Mouse (Mus musculus): ENCODE data around the gene Apol7a. TPM values are rescaled to one million over a fixed set of nuclear protein-coding genes. Genes with fewer than 3 reads are reported as not detected.

Gene Apol7a
- polyA plus RNA-seq, 1 experiment, result not detected

- no peaks in the 10 kb centered on the region for H3K4me1 ChIP-seq (ENCODE audit: control insufficient read depth, insufficient read depth, low read length)
- no peak overlapping the region for H3K4me3 ChIP-seq (ENCODE audit: insufficient read depth, low read length)
- no peak for TF ChIP-seq POLR2A (IDR thresholded peaks at IDR 0.05; ENCODE audit: borderline replicate concordance, low read depth, low read length)
- no peak for TF ChIP-seq CTCF (IDR thresholded peaks at IDR 0.05; ENCODE audit: low read depth, low read length)
- no peak overlapping the region for H3K27ac ChIP-seq (ENCODE audit: insufficient read depth, low read depth, low read length)
Observed at GRCm38 (mm10) chr15:77344127-77345125, 54.5 kb downstream of the Apol7a start.

- Histone ChIP-seq H3K4me1 (ENCODE audit: control insufficient read depth, insufficient read depth, low read length) (no peaks in the 10 kb centered on the region), H3K4me3 (ENCODE audit: insufficient read depth, low read length) (no peak overlapping the region), H3K27ac (ENCODE audit: insufficient read depth, low read depth, low read length) (no peak overlapping the region)
- TF ChIP-seq CTCF (IDR thresholded peaks at IDR 0.05; ENCODE audit: low read depth, low read length), result peak; percentile 51; the same call in 1 of the 2 replicates
- TF ChIP-seq POLR2A (IDR thresholded peaks at IDR 0.05; ENCODE audit: borderline replicate concordance, low read depth, low read length), result no peak
Observed at GRCm38 (mm10) chr15:77343527-77344091, 55.3 kb downstream of the Apol7a start.

- no peak for TF ChIP-seq CTCF (IDR thresholded peaks at IDR 0.05; ENCODE audit: low read depth, low read length)
- no peak for TF ChIP-seq POLR2A (IDR thresholded peaks at IDR 0.05; ENCODE audit: borderline replicate concordance, low read depth, low read length)
- H3K4me1 ChIP-seq (ENCODE audit: control insufficient read depth, insufficient read depth, low read length), result no peaks in the 10 kb centered on the region
- no peak overlapping the region for H3K27ac ChIP-seq (ENCODE audit: insufficient read depth, low read depth, low read length)
- no peak overlapping the region for H3K4me3 ChIP-seq (ENCODE audit: insufficient read depth, low read length)
Observed at GRCm38 (mm10) chr15:77342962-77343526, 55.9 kb downstream of the Apol7a start.

GRCm38 (mm10) chr15:77342005-77342404, 56.9 kb downstream of the Apol7a start:
- TF ChIP-seq CTCF (IDR thresholded peaks at IDR 0.05; ENCODE audit: low read depth, low read length), result no peak
- no peak for TF ChIP-seq POLR2A (IDR thresholded peaks at IDR 0.05; ENCODE audit: borderline replicate concordance, low read depth, low read length)
- no peak overlapping the region for H3K27ac ChIP-seq (ENCODE audit: insufficient read depth, low read depth, low read length)
- H3K4me1 ChIP-seq (ENCODE audit: control insufficient read depth, insufficient read depth, low read length), result no peaks in the 10 kb centered on the region
- H3K4me3 ChIP-seq (ENCODE audit: insufficient read depth, low read length), result no peak overlapping the region

- Histone ChIP-seq H3K27ac (ENCODE audit: insufficient read depth, low read depth, low read length) (no peak overlapping the region), H3K4me3 (ENCODE audit: insufficient read depth, low read length) (no peak overlapping the region), H3K4me1 (ENCODE audit: control insufficient read depth, insufficient read depth, low read length) (no peaks in the 10 kb centered on the region)
- TF ChIP-seq CTCF (IDR thresholded peaks at IDR 0.05; ENCODE audit: low read depth, low read length) (no peak), POLR2A (IDR thresholded peaks at IDR 0.05; ENCODE audit: borderline replicate concordance, low read depth, low read length) (no peak)
Observed at GRCm38 (mm10) chr15:77340581-77340980, 58.3 kb downstream of the Apol7a start.

GRCm38 (mm10) chr15:77338924-77339429, 59.9 kb downstream of the Apol7a start:
- no peak overlapping the region for H3K4me3 ChIP-seq (ENCODE audit: insufficient read depth, low read length)
- TF ChIP-seq CTCF (IDR thresholded peaks at IDR 0.05; ENCODE audit: low read depth, low read length) (no peak), POLR2A (IDR thresholded peaks at IDR 0.05; ENCODE audit: borderline replicate concordance, low read depth, low read length) (no peak)
- no peaks in the 10 kb centered on the region for H3K4me1 ChIP-seq (ENCODE audit: control insufficient read depth, insufficient read depth, low read length)
- no peak overlapping the region for H3K27ac ChIP-seq (ENCODE audit: insufficient read depth, low read depth, low read length)

- Histone ChIP-seq H3K4me1 (ENCODE audit: control insufficient read depth, insufficient read depth, low read length) (no peaks in the 10 kb centered on the region), H3K27ac (ENCODE audit: insufficient read depth, low read depth, low read length) (no peak overlapping the region), H3K4me3 (ENCODE audit: insufficient read depth, low read length) (no peak overlapping the region)
- TF ChIP-seq POLR2A (IDR thresholded peaks at IDR 0.05; ENCODE audit: borderline replicate concordance, low read depth, low read length) (no peak), CTCF (IDR thresholded peaks at IDR 0.05; ENCODE audit: low read depth, low read length) (no peak)
Observed at GRCm38 (mm10) chr15:77338451-77338850, 60.5 kb downstream of the Apol7a start.

Other genes with a start within 250 kb of the Apol7a start
- gene Rbfox2, start 92.1 kb downstream of the Apol7a start, polyA plus RNA-seq (2012; ENCODE audit: insufficient read depth, insufficient read length, missing spikeins), result 1.3 and 2.0 TPM in 2 replicates
- not detected in 2 replicates for gene Apol9a, start 12.0 kb upstream of the Apol7a start, polyA plus RNA-seq (2012; ENCODE audit: insufficient read depth, insufficient read length, missing spikeins)
- gene Apol7b, start 48.4 kb upstream of the Apol7a start, polyA plus RNA-seq (2012; ENCODE audit: insufficient read depth, insufficient read length, missing spikeins), result not detected in 2 replicates
- not detected in 2 replicates for gene Apol10a, start 77.9 kb upstream of the Apol7a start, polyA plus RNA-seq (2012; ENCODE audit: insufficient read depth, insufficient read length, missing spikeins)
- gene Apol11a, start 109.2 kb upstream of the Apol7a start, polyA plus RNA-seq (2012; ENCODE audit: insufficient read depth, insufficient read length, missing spikeins), result not detected in 2 replicates
- 0.60 and 0.71 TPM in 2 replicates for gene Apol7c, start 134.2 kb upstream of the Apol7a start, polyA plus RNA-seq (2012; ENCODE audit: insufficient read depth, insufficient read length, missing spikeins)
- gene 1700025B11Rik, start 162.8 kb upstream of the Apol7a start, polyA plus RNA-seq (2012; ENCODE audit: insufficient read depth, insufficient read length, missing spikeins), result not detected in 2 replicates
- gene Apol10b, start 197.0 kb upstream of the Apol7a start, polyA plus RNA-seq (2012; ENCODE audit: insufficient read depth, insufficient read length, missing spikeins), result not detected in 2 replicates
- gene Gm36245, start 200.1 kb upstream of the Apol7a start, polyA plus RNA-seq (2012; ENCODE audit: insufficient read depth, insufficient read length, missing spikeins), result not detected in 2 replicates
- not detected in 2 replicates for gene Apol11b, start 244.2 kb upstream of the Apol7a start, polyA plus RNA-seq (2012; ENCODE audit: insufficient read depth, insufficient read length, missing spikeins)

All from bone marrow macrophage, adult 2 months (primary cell).